Mouse (Mus musculus): ENCODE data around the gene Nxf3. TPM values are rescaled to one million over a fixed set of nuclear protein-coding genes. Genes with fewer than 3 reads are reported as not detected.

The Nxf3 gene
- total and polyA plus RNA-seq, 3 experiments, result not detected

Other genes starting within 250 kb of the Nxf3 start
- gene Gprasp2, start 246.2 kb downstream of the Nxf3 start, total RNA-seq (2021), result 10 to 100 TPM; 21.9 to 30.6 TPM
- 10.2 and 21.5 TPM in 2 replicates for gene Gprasp2, start 246.2 kb downstream of the Nxf3 start, polyA plus RNA-seq (2012; rRNA removed)
- gene Arxes2, start 91.4 kb downstream of the Nxf3 start, total RNA-seq (2021), result 10 to 100 TPM; 28.6 to 97.9 TPM
- 41.3 and 107 TPM in 2 replicates for gene Arxes2, start 91.4 kb downstream of the Nxf3 start, polyA plus RNA-seq (2012; rRNA removed)
- gene Arxes1, start 51.9 kb downstream of the Nxf3 start, total RNA-seq (2021), result 10 to 100 TPM in 1 of 2 experiments, 1 to 10 TPM in 1; 8.4 to 22.3 TPM
- 13.0 and 31.9 TPM in 2 replicates for gene Arxes1, start 51.9 kb downstream of the Nxf3 start, polyA plus RNA-seq (2012; rRNA removed)
- gene Bex2, start 17.0 kb downstream of the Nxf3 start, total RNA-seq (2021), result 10 to 100 TPM; 16.0 to 33.7 TPM
- gene Bex2, start 17.0 kb downstream of the Nxf3 start, polyA plus RNA-seq (2012; rRNA removed), result 1.4 TPM in 2 replicates
- 1 to 10 TPM; 3.3 to 7.9 TPM for gene Bex4, start 53.7 kb upstream of the Nxf3 start, total RNA-seq (2021)
- gene Bex4, start 53.7 kb upstream of the Nxf3 start, polyA plus RNA-seq (2012; rRNA removed), result 0.30 TPM in 1 of 2 replicates, not detected in the other
- gene Tceal8, start 87.1 kb upstream of the Nxf3 start, total RNA-seq (2021), result 10 to 100 TPM; 37.1 to 56.5 TPM
- 0.87 and 1.2 TPM in 2 replicates for gene Tceal8, start 87.1 kb upstream of the Nxf3 start, polyA plus RNA-seq (2012; rRNA removed)
- 1 to 10 TPM in 1 of 2 experiments, under 1 TPM in 1; 0.69 to 2.3 TPM for gene Tceal5, start 118.6 kb upstream of the Nxf3 start, total RNA-seq (2021)
- gene Tceal5, start 118.6 kb upstream of the Nxf3 start, polyA plus RNA-seq (2012; rRNA removed), result not detected in 2 replicates
- not detected for gene Tceal7, start 129.5 kb upstream of the Nxf3 start, total RNA-seq (2021)
- not detected in 2 replicates for gene Tceal7, start 129.5 kb upstream of the Nxf3 start, polyA plus RNA-seq (2012; rRNA removed)
- gene Bex1, start 130.3 kb upstream of the Nxf3 start, total RNA-seq (2021), result 10 to 100 TPM; 12.9 to 20.5 TPM
- gene Bex1, start 130.3 kb upstream of the Nxf3 start, polyA plus RNA-seq (2012; rRNA removed), result 1.5 and 1.9 TPM in 2 replicates
- gene Tceal9, start 159.8 kb upstream of the Nxf3 start, total RNA-seq (2021), result 100 to 1,000 TPM; 252 to 337 TPM
- gene Tceal9, start 159.8 kb upstream of the Nxf3 start, polyA plus RNA-seq (2012; rRNA removed), result 4.4 and 7.1 TPM in 2 replicates
- 100 to 1,000 TPM in 1 of 2 experiments, 10 to 100 TPM in 1; 96.8 to 195 TPM for gene Bex3, start 185.0 kb upstream of the Nxf3 start, total RNA-seq (2021)
- gene Bex3, start 185.0 kb upstream of the Nxf3 start, polyA plus RNA-seq (2012; rRNA removed), result 24.3 and 34.2 TPM in 2 replicates

Measured in adrenal gland, adult 2 months (tissue).